Mouse (Mus musculus): ENCODE data around the gene Olfr680-ps1.
"Not testable (repeated sequence)": the region's sequence is repeated elsewhere in the genome, so short reads cannot be mapped to it uniquely, and the experiment has no call there.

Gene Olfr680-ps1

DNA sequence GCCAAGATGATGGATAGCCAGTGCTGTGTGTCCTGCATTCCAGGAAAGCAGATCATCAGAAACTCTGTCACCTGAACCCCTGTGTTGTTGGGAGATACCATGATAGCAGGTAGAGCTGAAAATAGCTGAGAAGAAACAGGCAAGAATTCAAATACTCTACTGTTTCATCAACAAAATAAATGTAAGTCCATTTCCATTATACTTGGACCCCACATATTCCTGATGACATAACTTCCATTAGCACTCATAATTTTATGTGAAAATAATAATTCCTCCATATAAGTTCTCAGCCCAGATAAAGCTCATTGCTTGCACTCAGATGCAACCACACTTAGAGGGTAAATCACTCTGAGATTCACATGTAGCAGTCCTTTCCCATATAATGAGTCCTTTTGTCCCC lies at the start of gene Olfr680-ps1:
Gene Olfr680-ps1, minus strand, starts transcription at position 101 of the 400 bp plus-strand sequence.
- in situ Hi-C loops (cut with MboI; ENCODE audit: low sequenced_read_pairs): not testable (repeated sequence)

DNA sequence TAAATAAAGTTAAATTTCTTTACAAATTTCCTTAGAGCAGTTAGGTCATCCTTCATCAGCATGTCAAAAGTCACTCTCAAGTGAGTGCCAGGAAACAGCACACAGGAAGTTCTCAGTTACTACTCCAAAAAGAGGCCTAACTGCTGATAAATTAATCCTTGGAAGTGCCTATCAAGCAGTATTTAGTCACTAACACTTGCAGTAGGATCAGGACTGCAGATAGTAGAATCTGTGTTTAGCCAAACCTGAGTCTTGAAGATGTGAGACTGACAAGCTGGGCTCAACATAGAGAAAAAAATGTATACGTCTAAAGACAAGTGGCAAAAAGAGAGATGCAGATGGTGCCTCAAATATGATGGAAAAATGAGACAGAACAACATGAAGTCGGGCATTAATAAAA lies 48.7 kb upstream of the Olfr680-ps1 start:
- in situ Hi-C loops (cut with MboI; ENCODE audit: low sequenced_read_pairs): no loop called here

DNA sequence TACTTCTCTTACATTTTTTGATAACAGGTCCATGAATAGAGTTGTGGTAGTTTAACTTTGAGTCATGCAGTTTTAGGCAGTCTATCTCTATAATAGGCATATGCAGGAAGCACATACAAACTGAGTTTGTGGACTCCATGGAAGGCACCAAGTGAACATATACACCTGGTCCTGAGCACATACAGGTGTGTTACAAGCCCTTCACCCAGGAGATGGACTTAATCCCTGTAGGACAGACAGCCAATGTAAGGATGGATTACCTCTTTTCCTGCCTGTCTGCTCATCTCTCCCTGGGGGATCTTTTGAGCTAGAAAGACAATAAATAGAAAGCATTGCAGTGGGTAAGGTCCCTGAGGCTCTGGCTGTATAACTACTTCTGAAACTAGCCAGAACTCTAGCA lies 23.9 kb upstream of the Olfr680-ps1 start, which contains the start of gene Olfr681:
Gene Olfr681, plus strand, starts transcription at position 301 of the 400 bp plus-strand sequence.
- in situ Hi-C loops (cut with MboI; ENCODE audit: low sequenced_read_pairs): no loop called here

DNA sequence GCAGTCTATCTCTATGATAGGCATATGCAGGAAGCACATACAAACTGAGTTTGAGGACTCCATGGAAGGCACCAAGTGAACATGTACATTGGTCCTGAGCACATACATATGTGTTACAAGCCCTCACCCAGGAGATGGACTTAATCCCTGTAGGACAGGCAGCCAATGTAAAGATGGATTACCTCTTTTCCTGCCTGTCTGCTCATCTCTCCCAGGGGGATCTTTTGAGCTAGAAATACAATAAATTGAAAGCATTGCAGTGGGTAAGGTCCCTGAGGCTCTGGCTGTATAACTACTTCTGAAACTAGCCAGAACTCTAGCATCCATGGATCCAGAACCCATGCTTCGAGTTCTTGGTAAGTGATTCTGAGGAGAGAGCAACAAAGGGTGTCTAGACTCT lies 11.7 kb downstream of the Olfr680-ps1 start, which contains the start of gene Olfr679:
Gene Olfr679, plus strand, starts transcription at position 301 of the 400 bp plus-strand sequence.
- in situ Hi-C loops (cut with MboI; ENCODE audit: low sequenced_read_pairs): no loop called here

DNA sequence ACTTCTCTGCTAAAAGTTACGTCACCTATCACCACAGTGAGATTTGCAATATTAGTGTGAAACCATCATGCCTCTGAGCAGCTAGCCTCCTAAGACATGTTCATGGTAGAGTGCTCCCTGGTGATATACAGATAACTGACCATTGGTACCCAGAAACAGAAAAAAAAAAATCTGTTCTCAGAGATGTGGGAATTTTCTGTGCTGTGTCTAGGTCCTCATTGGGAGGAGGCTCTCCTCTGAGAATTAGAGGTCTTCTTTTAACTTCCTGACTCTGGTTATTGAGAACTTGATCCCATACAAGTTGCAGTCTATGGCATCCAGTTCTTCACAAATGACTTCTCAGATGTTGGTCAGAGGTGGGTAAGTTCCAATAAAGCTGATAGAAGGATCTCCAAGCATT lies 28.4 kb downstream of the Olfr680-ps1 start, which contains the start of gene Olfr678:
Gene Olfr678, plus strand, starts transcription at position 301 of the 400 bp plus-strand sequence.
- in situ Hi-C loops (cut with MboI; ENCODE audit: low sequenced_read_pairs): no loop called here

DNA sequence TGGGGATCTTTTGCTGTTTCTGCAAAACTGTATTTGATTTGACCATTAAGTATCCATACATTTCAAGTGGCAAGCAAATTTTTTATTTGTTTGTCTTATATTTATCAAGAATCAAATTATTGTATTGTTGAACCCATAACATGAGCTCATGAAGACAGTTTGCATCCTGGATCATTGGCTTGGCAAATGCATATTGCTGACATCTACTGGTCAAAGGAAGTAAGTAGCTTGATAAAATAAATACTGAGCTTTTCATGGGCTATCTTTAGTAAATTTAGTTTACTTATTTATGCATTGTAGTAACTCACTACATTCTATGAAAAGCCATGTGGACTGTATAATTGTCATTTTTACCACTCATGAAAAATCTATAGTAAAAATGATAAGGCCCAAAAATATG lies 33.7 kb downstream of the Olfr680-ps1 start:
- in situ Hi-C loops (cut with MboI; ENCODE audit: low sequenced_read_pairs): no loop called here
